Mouse (Mus musculus) MEL (cell line): ENCODE results near the gene Slc9a3r2.

ENCODE experiments used
- CTCF ChIP-seq, 3 experiments: IDR thresholded peaks in 2 of 3; conservative IDR thresholded peaks in 1 of 3; 2 replicates each; pipeline ENCODE4 v1.5.1; 2011 to 2012; ENCODE audit warnings: low read length in 3 of 3, low read depth in 2 of 3, mild to moderate bottlenecking in 2 of 3, improper control_type of control experiment in 1 of 3, inconsistent platforms in 1 of 3, mixed read lengths in 1 of 3, moderate library complexity in 1 of 3; ENCODE audit not compliant: control insufficient read depth in 1 of 3, insufficient read depth in 1 of 3, poor library complexity in 1 of 3, severe bottlenecking in 1 of 3
- EP300 ChIP-seq, 2 experiments: IDR thresholded peaks; 2 replicates each; pipeline ENCODE4 v1.6.1; 2011; ENCODE audit warnings: improper control_type of control experiment in 2 of 2, low read length in 2 of 2, low read depth in 1 of 2, mild to moderate bottlenecking in 1 of 2
- ETS1 ChIP-seq: IDR thresholded peaks from 2 replicates; pipeline ENCODE4 v1.6.1; 2012; ENCODE audit warnings: low read depth, mild to moderate bottlenecking, inconsistent platforms, low read length, improper control_type of control experiment, moderate library complexity
- NELFE ChIP-seq: IDR thresholded peaks from 2 replicates; pipeline ENCODE4 v1.6.1; 2011; ENCODE audit warnings: low read depth, low read length, improper control_type of control experiment
- NRF1 ChIP-seq: IDR thresholded peaks from 2 replicates; pipeline ENCODE4 v1.6.1; 2014; ENCODE audit warnings: low read depth, mild to moderate bottlenecking, inconsistent platforms, low read length, improper control_type of control experiment, moderate library complexity; ENCODE audit not compliant: poor library complexity, insufficient read depth, severe bottlenecking
- POLR2A ChIP-seq, 2 experiments: IDR thresholded peaks; 2 replicates each; pipeline ENCODE4 v1.6.1; 2011 to 2012; ENCODE audit warnings: low read length in 2 of 2, mild to moderate bottlenecking in 2 of 2, control low read depth in 1 of 2, improper control_type of control experiment in 1 of 2, low read depth in 1 of 2, moderate library complexity in 1 of 2; ENCODE audit not compliant: control insufficient read depth in 1 of 2, insufficient read depth in 1 of 2, poor library complexity in 1 of 2
- ZNF384 ChIP-seq: IDR thresholded peaks from 2 replicates; pipeline ENCODE4 v1.6.1; 2012; ENCODE audit warnings: low read depth, mild to moderate bottlenecking, inconsistent platforms, low read length, improper control_type of control experiment

DNA sequence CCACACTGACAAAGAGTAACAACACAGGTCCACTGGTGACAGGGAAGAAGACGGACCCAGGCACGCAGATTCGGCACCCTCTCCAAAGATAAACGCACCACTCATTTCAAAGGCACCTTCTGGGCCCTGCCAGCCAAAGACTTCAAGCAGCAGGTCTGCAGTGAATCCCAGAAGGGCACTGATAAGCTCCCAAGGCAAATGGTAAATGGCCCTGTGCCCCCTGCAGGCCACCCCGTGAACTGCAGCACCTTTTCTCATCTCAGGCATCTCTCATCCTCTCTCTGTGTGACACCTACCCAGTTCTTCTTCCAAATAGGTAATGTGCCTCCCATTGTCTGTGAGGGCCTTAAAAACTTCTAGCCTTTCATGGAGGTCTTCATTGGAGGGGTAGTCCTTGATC is 21.5 kb downstream of the Slc9a3r2 start:
- TF ChIP-seq CTCF (IDR thresholded peaks at IDR 0.05 in 2 of 3, conservative IDR thresholded peaks at IDR 0.05 in 1 of 3; ENCODE audit: control insufficient read depth in 1 of 3, insufficient read depth in 1 of 3, low read depth in 2 of 3, low read length in 3 of 3, poor library complexity in 1 of 3, severe bottlenecking in 1 of 3) (peak; percentile 89 to 97 (median 89)), ZNF384 (no peak), POLR2A (IDR thresholded peaks at IDR 0.05; ENCODE audit: control insufficient read depth in 1 of 2, insufficient read depth in 1 of 2, low read depth in 1 of 2, low read length in 2 of 2, poor library complexity in 1 of 2) (no peak), NRF1 (no peak), NELFE (no peak), ETS1 (no peak), EP300 (IDR thresholded peaks at IDR 0.05; ENCODE audit: low read depth in 1 of 2, low read length in 2 of 2) (peak in 1 of 2 experiments; percentile 22; a peak in 1 of 4 replicates)
